Mouse (Mus musculus) cortical plate, adult 2 months (tissue): Measurements from ENCODE around the gene Tspan18.

ENCODE experiments used
- CTCF ChIP-seq: fragments of 200-500 bp; IDR thresholded peaks from 2 replicates; pipeline ENCODE4 v1.5.1; 2011; ENCODE audit warnings: mild to moderate bottlenecking, control low read depth, low read length; ENCODE audit not compliant: insufficient read depth; ENCODE audit errors: extremely low read depth
- POLR2A ChIP-seq: fragments of 200-500 bp; IDR thresholded peaks from 2 replicates; pipeline ENCODE4 v1.6.1; 2011; ENCODE audit warnings: mild to moderate bottlenecking, low read length, control low read depth; ENCODE audit not compliant: insufficient read depth; ENCODE audit errors: extremely low read depth

DNA sequence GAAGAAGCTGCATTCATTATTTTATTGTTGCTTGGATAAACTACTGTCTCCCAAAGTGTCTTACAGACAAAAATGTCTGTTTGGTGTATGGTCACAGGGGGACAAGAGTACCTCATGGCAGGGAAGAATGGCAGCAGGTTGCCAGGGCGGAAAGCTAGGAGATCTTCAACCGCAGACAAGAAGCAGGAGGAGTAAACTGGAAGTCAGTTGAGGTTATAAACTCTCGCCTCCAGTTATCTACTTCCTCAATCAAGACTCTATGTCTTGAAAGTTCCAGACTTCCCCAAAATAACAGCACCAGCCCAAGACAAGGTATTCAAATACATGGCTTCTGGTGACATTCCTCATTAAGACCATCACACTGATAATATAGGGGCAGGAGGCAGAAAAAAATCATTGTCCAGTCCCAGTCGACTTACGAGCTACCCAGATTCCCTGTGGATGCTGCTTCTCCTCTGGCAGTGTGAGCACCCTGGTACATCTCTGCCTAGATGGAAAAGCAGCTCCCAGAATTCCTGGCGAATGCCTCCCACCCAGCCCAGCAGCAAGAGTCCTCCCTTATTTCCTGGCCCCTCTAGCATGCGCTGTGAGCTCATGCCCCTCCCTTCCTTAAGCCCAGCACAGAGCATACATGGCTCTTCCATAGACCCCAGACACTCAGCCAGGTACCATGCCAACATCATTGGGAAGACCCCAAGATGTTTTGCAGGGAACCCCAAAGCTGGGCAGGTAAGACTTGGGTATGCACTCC, 172.2 kb downstream of the Tspan18 start:
- TF ChIP-seq CTCF (no peak), POLR2A (no peak)
